Mouse (Mus musculus): ENCODE data around the gene Fgfr2. TPM values are rescaled to one million over a fixed set of nuclear protein-coding genes. Genes with fewer than 3 reads are reported as not detected.

The Fgfr2 gene
- total RNA-seq, 2 experiments from 2014 or later: 1.7 to 3.7 TPM

DNA sequence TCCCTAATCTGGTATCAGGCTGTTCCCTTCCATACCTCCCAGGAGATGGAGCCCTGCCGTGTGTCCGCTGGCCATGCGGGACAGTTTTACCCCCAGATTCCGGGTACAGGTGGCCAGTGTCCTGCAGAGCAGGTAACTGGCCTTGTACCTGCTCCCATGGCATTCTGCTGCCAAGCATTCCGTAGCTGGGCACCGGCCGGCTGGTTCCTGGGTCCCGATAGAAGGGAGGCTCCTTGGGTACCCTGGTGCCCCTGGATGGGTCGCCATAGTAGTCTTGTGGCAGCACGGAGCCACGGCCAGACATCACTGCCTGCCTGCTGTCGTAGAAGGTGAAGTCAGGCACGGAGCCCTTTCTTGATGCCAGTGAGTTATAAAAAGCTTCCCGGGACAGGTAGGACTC, 108.5 kb downstream of the Fgfr2 start:
- ATAC-seq (replicated peaks; ENCODE audit: low FRiP score, poor library complexity, severe bottlenecking): no peak

DNA sequence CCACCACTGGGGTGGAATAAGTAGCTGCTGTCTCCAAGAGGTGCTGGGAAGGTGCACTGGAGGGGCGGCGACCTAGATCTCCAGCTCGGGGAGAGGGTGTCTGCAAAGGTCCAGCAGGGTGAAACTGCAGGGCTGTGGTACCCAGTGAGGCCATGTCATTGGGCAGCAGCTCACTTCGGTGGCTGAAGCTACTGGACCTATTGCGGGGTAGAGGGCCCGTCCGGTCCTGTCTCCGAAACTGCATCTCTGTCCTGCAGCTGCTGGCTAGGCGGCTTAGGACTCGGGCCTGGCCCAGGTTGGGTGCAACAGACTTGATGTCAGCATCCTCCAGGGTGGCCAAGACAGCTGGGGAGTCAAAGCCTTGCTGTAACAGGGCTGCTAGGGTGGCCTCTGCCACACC, 109.2 kb downstream of the Fgfr2 start:
- no peak for ATAC-seq (replicated peaks; ENCODE audit: low FRiP score, poor library complexity, severe bottlenecking)

DNA sequence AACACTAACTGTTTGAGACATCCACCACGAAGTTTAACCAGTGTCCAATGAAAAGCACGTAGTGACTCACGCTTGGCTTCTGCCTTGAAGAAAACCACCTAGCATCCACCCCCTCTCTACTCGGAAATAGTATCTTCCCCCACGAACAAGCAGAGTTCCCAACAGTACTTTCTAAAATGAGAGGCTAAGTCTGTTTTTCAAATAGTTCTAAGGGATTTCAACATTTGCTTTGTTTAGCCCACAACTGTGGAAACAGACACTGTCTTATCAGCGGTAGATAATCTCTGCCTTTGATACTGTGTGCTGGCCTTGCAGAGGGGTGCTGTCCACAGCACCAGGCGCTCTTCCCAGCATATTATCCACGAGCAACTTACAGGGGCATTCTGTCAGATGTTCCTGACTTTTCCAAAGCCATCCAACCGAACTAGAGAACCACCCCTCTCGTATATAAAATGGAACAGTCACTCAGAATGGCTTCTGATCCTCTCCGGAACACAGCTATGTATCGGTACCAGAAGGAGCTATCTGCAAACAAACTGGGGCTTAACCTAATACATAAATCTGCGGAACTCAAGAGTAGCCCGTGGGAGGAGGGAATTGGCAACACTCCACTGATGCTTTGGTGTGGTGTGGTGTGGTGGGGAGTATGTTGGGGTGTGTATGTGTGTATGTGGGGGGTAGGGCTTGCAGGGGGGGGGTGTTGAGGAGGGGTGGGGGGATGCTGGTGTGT, 110.3 kb downstream of the Fgfr2 start:
- ATAC-seq (replicated peaks; ENCODE audit: low FRiP score, poor library complexity, severe bottlenecking): no peak

DNA sequence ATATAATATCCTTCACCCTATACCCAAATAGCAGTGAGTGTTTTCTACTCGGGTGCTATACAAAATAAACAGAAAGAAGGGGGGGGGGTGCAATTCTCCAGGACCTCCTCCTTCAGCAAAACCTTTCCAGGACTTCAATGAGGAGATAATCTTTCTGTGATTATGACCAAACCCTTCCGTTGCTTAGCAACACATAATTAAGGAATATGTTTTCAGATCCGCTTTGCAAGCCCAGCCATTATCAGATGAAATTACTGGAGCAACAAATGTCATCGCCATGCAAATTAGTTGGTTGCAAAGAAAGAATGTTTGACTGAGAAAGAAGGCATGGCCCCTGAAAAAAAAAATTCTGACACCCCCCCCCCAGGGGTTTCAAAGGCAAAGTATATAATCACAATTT, 111.5 kb downstream of the Fgfr2 start:
- no peak for ATAC-seq (replicated peaks; ENCODE audit: low FRiP score, poor library complexity, severe bottlenecking)

DNA sequence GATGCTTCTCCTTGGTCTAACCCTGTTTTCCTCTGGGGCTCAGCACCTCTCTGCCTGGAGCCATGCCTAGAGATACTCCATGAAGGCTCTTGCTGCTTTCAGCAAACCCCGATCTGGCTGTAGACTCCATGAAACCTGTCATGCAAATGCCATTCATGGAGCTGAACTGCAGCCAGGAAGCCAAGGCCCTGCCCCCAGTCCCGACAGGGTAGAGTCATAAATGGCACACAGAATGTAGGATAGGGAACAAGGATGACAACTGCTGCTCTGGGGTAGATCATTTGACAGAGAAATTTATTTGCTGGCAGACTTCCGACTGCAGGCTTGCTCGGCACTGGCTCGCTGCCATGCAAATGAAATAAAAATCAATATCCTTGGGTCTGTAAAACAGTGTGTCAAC, 112.0 kb downstream of the Fgfr2 start:
- no peak for ATAC-seq (replicated peaks; ENCODE audit: low FRiP score, poor library complexity, severe bottlenecking)

DNA sequence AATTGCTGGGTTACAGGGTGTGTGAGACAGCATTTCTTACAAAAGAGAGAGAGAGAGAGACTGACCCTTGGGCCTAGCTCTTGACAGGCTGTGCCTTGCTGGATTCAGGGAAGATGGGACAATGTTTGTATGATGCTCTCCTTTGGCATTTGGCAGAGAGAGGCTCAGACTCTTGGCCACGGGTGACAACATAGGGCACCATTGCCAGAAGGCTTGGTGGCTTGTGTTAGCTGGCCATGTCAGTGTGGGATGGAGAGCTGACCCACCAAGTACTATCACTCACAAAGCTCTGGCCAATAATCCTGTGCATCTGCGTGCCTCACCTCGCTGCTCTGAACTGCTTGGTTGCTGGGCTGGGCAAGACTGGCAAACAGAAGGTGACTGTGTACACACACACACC, 112.7 kb downstream of the Fgfr2 start:
- ATAC-seq (replicated peaks; ENCODE audit: low FRiP score, poor library complexity, severe bottlenecking): no peak

DNA sequence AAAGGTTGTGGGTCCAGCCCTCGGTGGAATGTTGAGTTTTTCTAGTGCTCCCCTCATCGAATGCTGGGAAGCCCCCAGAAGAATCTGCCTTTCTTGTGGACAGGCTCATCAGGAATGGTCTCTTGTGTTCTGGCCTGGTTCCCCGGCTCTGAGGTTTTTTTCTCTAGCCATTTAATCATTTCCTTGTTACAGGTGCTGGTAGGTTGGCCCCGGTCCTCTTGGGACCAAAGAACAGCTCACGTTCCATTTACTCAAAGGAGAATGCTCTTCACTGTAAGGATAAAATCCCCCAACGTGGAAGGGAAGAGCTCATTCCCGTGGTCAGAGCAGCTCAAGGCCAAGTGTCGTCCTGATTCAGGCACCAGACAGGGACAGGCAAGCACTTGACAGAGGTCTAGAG, 113.5 kb downstream of the Fgfr2 start:
- ATAC-seq (replicated peaks; ENCODE audit: low FRiP score, poor library complexity, severe bottlenecking): no peak

DNA sequence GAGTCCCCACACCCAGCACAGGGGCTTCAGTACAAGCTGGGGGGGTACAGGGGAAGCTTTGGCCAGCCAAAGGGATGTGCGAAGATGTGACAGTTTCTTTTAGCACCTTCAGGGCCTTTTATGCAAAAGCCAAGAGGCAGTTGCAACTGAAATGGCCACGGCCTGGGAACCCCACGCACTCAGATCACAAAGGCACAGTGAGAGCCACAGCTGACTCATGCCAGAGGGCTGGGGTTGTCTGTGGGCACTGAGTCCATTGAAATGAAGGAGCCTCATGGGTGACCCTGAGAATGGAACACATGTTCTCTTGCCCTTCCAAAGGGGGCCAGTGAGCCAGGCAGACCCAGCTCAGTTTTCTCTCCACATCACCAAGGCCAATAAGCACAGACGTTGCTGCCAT, 114.5 kb downstream of the Fgfr2 start:
- no peak for ATAC-seq (replicated peaks; ENCODE audit: low FRiP score, poor library complexity, severe bottlenecking)

DNA sequence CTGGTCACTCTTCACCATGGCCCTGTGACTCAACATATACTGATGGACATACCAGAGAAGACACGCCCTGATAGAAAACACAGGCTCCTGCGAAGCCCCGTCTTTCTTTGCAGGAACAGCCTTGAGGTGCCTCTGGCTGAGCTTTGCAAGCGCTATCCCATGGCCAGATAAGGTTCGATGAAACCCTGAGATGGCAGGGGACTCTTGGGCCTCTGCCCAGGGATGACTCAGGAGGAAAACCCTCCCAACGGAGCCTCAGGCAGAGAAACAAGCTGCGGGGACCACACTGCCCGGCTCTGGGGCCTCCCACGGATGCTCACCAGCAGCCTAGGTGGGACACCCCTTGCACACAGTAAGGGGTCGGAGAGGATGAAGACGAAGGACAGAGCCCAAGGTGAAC, 115.8 kb downstream of the Fgfr2 start:
- no peak for ATAC-seq (replicated peaks; ENCODE audit: low FRiP score, poor library complexity, severe bottlenecking)

DNA sequence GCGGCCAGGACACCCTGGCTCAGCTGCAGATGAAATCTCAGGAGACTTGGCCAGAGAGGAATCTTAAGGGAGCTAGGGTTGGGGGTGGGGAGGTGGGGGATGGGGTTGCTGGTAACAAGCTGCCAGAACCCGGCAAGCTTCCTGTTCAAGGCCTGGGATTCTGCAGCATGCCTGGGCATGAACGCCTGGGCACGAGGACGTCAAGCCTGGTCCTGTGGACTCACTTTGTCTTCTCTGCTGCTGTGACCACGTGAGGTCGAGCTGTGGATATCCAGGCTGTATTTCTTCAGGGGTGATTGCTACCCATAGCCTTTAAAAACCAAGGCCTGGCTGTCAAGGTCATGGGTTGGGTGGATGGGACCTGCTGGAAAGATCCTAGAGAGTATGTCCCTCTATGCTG, 117.4 kb downstream of the Fgfr2 start:
- ATAC-seq (replicated peaks; ENCODE audit: low FRiP score, poor library complexity, severe bottlenecking): no peak

DNA sequence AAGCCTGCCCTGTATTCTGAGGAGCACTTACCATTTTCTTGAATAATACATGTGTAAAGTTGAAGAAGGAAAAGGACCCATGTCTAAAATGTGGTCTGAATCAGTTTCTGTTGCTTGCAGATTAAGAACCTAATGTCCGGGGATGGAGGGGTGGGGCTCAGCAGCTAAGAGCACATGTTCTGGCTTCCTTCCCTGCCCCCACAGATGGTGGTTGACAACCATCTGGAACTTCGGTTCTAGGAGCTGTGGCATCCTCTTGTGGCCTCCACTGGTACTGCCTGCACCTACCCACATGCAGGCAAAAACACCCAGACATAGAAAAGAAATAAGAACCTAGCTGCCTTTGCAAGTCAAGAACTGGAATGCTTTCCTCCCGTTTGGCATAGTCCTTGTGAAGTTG, 119.7 kb downstream of the Fgfr2 start:
- ATAC-seq (replicated peaks; ENCODE audit: low FRiP score, poor library complexity, severe bottlenecking): no peak

DNA sequence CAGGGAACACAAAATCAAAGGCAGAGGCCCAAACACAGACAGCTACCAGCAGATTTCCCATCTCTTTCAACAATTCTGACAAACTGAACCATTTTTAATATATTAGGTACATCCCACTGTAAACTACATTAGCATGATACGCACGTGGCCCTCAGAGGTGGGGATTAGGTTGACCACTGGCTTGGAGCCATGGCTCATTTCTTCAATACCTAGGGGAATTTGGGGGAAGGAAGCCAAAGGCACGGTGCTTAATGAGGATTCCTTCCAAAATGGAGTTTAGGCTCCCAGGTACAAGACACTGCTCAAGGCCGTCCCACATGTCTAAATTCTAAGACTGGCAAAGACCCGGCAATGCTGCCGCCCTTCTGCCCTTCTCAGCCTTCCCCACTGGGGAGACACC, 120.9 kb downstream of the Fgfr2 start:
- ATAC-seq (replicated peaks; ENCODE audit: low FRiP score, poor library complexity, severe bottlenecking): no peak

DNA sequence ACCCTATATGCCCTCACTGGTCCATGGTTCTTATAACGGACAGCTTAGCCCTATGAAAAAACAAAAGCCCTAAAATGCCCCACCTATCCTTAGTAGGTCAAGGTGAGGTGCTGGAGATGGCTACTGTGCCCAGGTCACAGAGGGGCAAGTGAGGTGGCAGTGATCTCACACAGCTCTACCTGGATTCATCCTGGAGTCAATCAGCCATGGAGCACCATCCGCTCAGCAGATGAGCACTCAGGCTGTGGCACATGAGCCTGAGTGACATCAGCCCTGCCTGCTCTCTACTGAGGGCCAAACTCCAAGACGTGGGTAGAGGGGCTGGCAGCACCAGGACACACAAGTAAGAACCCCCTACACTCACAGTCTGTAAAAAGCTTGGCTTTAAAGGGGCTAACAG, 121.8 kb downstream of the Fgfr2 start:
- ATAC-seq (replicated peaks; ENCODE audit: low FRiP score, poor library complexity, severe bottlenecking): no peak

DNA sequence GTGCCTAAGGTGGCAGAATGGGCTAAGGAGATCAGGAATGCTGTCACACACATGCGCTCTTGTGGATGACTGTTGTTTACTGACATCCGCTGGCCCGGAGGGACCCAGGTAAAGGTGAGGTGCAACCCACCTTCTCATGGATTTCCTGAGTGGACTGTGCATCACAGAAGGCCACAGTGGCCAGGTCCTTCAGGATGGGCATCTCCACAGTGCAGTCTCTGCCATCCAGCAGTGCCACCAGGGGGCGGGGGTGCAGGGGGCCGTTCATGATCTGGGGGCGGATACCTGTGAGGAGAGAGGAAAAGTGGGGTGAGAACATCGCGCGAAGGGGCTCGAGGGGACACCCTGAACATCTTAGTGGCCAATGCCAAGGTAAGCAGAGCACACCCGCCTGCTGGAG, 124.1 kb downstream of the Fgfr2 start:
- ATAC-seq (replicated peaks; ENCODE audit: low FRiP score, poor library complexity, severe bottlenecking): no peak

DNA sequence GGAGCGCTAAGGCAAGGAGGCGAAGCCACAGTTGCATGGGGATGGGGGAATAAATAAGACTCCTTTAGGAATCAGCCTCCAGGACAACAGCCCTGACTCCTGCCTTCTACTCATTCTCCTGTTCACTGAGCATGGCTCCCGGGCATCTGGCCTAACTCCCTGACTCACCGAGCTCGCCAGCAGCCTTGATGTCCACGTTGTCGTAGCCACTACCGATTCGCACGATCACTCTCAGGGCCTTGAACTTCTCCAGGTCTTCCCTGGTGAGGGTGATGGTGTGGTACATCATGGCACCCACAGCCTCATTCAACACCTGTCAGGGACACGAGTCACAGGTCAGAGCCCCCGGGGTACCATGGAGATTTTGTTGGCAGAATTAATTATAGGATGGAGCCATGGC, 124.5 kb downstream of the Fgfr2 start:
- no peak for ATAC-seq (replicated peaks; ENCODE audit: low FRiP score, poor library complexity, severe bottlenecking)

DNA sequence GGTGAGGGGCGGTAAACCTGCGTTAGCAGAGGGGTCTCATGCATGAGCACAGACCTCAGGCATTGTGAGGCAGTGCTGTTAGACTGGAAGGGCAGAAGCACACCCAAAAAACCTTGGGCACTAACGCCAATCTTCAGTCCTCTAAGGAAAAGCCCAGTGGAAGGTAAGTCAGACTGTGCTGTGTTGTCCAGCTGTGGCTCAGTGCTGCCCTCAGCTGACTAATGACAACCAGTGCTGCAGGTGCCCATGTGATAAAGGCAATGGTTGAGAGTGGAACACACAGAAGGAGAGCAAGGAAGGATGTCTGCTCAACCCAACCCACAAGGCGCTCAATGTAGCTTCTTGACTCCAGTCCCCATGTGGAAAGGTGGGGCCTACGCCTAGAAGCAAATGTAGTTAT, 126.8 kb downstream of the Fgfr2 start:
- no peak for ATAC-seq (replicated peaks; ENCODE audit: low FRiP score, poor library complexity, severe bottlenecking)

DNA sequence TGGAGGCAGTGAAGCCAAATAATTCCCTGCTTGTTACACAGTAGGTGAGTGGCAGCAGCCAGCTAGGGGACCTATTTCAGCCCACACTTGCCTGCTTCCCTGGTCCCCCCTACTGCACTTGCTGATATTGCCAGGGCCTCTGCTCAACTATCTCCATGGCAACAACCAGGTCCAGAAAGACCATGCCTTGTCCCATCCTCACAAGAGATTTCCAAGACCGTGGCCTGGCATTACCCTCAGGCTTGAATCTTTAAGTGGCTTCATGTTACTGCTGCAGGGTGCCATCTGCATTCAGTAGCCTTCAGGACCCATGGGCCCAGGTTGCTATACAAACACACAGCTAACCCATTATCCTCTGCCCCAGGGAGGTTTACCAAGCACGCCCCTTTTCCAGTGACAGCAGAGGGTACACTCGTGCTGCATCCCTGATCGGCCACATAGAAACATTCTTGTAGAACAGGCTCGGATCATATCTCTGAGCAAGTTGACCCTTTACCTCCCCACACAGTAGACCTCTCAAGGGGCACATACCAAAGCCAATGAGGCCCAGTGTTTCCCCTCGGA, 128.4 kb downstream of the Fgfr2 start:
- ATAC-seq (replicated peaks; ENCODE audit: low FRiP score, poor library complexity, severe bottlenecking): no peak

DNA sequence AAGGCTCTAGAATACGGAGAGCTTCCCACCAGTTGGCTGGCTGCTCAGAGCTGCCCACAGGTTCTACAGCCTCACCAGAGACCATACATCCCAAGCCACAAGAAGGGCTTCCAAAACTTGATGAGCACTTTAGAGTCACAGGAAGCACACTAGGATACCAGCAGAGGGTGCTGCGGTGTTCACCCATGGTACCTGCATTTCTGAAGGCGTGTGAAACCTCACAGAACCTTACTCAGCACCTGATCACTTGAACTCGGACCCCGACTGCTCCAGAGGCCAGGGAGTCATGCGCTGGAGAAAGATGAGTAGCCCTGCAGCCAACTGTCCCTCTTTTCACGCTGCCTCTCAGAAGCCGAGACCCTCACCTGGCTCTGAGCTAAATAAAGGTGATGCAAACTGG, 129.0 kb downstream of the Fgfr2 start:
- ATAC-seq (replicated peaks; ENCODE audit: low FRiP score, poor library complexity, severe bottlenecking): no peak

DNA sequence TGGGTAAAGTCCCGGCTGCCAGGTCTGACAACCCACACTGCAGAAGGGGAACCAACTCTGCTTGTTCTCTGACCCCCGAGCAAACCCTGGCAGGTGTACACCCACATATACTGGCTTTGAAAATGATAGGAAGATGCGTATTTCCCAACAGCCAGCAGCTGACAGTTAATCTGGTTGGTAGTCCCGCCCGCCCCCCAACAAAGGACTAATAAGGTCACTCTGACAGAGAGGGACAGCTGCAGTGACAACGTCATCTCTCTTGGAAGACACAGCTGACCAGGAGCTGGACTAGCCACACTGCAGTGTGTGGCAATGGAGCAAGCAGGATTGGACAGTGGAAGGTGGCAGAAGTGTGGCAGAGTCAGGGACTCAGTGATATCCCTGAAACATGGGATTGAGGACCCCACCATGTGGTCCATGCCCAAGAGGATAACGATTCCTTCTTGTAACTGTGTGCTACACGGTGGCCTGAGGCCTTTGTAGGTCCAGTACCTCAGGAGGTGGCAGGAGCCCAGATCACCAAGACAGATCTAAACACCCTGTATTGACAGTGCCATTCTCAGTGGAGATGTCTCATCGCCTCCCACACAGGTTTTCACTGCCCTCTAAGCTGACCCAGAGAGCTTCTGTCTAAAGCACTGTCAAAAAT, 130.1 kb downstream of the Fgfr2 start:
- ATAC-seq (replicated peaks; ENCODE audit: low FRiP score, poor library complexity, severe bottlenecking): no peak

DNA sequence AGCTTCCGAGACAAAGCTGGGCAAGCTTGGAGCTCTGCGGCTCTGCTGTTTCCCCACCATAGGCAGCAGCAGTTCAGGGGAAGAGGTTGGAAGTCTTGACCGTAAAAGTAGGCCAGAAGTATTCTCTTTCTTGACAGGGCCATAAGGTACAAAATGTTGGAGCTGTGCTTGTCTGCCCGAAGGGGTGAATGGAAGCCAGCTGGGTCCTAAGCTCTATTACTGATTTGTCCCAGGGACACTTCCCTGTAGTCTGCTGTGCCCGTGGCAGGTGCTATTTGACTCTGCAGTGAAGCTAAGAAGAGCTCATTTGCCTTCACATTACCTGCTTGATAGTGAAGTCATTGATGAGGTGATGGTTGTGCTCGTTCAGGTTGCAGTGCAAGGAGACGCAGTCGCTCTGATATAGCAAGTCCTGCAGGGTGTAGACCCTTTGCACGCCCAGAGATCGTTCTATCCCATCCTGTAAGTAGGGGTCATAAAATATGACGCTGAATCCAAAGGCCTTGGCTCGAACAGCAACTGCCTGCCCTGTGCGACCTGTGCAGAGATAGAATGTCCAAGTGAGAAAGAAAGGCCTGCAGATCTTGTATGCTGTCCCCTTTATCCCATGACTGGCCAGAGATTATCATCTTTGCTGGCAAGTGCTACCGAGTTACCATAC, 131.8 kb downstream of the Fgfr2 start:
- no peak for ATAC-seq (replicated peaks; ENCODE audit: low FRiP score, poor library complexity, severe bottlenecking)

DNA sequence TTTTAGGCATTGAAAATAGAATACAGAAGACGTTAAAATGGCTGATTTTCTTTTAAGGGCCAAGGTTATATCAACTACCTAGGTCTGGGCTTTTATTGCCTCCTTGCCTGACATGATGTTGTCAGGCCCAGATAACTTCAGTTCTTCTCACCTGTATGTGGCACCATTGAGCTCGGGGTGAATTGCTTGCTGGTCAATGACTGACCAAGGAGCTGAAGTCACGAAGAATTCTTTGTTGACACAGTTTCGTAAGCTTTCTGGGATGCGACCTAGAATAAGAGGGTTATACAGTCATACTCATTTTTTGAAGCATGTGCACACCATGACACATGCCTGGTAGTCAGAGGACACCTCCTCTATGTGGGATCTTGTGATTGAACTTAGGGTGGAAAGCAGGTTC, 133.3 kb downstream of the Fgfr2 start:
- no peak for ATAC-seq (replicated peaks; ENCODE audit: low FRiP score, poor library complexity, severe bottlenecking)
